Mouse (Mus musculus): ENCODE results near the gene Clps.

DNA sequence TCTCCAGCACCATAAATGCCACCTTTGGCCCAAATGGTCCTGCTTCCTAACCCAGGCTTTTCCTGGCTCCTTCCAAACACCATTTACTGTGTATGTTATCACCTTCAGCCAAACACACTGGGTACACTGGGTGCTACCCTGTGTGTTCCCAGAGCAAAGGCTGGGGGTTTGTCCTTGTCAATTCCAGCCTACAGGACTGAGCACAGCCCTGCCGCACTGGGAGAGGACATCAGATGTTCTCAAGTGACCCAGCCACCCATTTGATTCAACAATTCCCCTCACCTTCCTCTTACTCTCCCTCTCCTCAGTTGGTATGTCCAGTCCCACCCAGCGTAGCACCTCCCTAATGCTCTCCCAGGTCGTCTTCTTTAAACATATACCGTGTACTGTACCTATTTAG lies 40.0 kb downstream of the Clps start:
- TF ChIP-seq MAFK (IDR thresholded peaks at IDR 0.05; ENCODE audit: borderline replicate concordance, low read depth, low read length): no peak
- TF ChIP-seq CTCF (IDR thresholded peaks at IDR 0.05 in 2 of 3, conservative IDR thresholded peaks at IDR 0.05 in 1 of 3; ENCODE audit: control insufficient read depth in 1 of 3, insufficient read depth in 1 of 3, low read depth in 2 of 3, low read length in 3 of 3, poor library complexity in 1 of 3, severe bottlenecking in 1 of 3): no peak
- no peak for TF ChIP-seq POLR2A (IDR thresholded peaks at IDR 0.05; ENCODE audit: control insufficient read depth in 1 of 2, insufficient read depth in 1 of 2, low read depth in 1 of 2, low read length in 2 of 2, poor library complexity in 1 of 2)
- TF ChIP-seq TCF12 (IDR thresholded peaks at IDR 0.05; ENCODE audit: low read depth, low read length): no peak
- TF ChIP-seq MEF2A (IDR thresholded peaks at IDR 0.05; ENCODE audit: extremely low read depth, insufficient replicate concordance, low read depth, low read length, poor library complexity, severe bottlenecking): no peak
- TF ChIP-seq NRF1 (IDR thresholded peaks at IDR 0.05; ENCODE audit: insufficient read depth, low read depth, low read length, poor library complexity, severe bottlenecking): no peak
- no peak for TF ChIP-seq TAL1 (IDR thresholded peaks at IDR 0.05; ENCODE audit: low read length)
- no peak for TF ChIP-seq CHD1 (IDR thresholded peaks at IDR 0.05; ENCODE audit: low read depth, low read length)
